Mouse (Mus musculus) megakaryocyte, adult 5-6 weeks (primary cell): ENCODE data around the gene 1700013F07Rik. TPM values are rescaled to one million over a fixed set of nuclear protein-coding genes. Genes with fewer than 3 reads are reported as not detected.
"Not testable (repeated sequence)": the region's sequence is repeated elsewhere in the genome, so short reads cannot be mapped to it uniquely, and the experiment has no call there.

Experiments
- ATAC-seq: 2 replicates; pipeline ENCODE4 v1.8.0; 2016; ENCODE audit warnings: mild to moderate bottlenecking, inconsistent platforms; ENCODE audit not compliant: poor library complexity, severe bottlenecking
- total RNA-seq, 2 experiments: library from RNA; stranded (forward) in 1 of 2; stranded (reverse) in 1 of 2; fragments of 153-499, 151-499 nt in 1 of 2; fragments of 221-1000, 200-1000 nt in 1 of 2; gene quantifications; 2 replicates each; pipeline versions ENCODE4 v1.2.3 to v1.2.4; 2015 to 2017

The 1700013F07Rik gene
- total RNA-seq, 2 experiments from 2014 or later = not detected

GRCm38 (mm10) chr3:108542299-108542698 lies 8.3 kb downstream of the 1700013F07Rik start:
- no peak for ATAC-seq

DNA sequence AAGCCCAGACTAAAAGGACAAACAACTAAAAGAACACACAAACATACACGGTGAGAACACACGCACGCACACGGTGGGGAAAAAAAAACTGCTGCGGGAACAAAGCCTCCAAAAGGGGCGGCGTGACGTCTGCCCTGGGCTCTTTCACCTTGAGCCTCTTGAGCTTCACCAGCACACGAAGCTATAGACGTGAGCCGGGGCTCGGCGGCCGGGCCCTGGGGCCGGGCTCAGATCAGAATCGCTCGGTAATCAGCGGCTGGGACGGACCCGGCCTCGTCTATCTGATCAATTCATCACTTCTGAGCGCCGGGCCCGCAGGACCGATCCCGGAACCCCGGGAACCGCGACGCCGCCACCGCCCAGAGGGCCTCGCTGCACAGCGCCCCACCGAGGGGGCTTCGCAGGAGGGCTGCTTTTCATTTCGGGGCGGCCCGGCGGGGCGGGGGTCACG lies 20.2 kb downstream of the 1700013F07Rik start:
- ATAC-seq = peak; percentile 16

- peak; percentile 99 for ATAC-seq
These were observed 20.8 kb downstream of the 1700013F07Rik start for GRCm38 (mm10) chr3:108554587-108555312.

DNA sequence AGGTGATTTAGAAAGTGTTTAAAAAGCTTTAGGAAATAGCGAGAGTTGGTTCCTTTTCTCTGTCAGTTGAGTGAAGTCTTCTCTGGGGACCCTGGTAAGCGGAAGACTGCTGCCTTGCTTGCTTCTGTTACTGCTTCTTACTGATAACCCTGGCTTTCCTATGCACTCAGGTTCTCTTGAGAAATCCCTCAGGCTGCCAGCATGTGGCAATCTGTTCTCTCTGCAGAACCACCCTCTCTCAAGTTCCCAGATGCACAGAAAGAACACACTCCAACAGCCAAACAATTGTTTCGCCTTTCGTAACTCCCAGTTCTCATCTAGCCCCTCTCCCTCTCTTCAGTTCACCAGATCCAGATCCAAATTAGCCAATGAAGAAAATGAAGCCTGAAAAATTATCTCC lies 23.9 kb downstream of the 1700013F07Rik start:
- no peak for ATAC-seq

- peak; percentile 92 for ATAC-seq
These were observed 28.3 kb downstream of the 1700013F07Rik start, which contains the start of gene Tmem167b for GRCm38 (mm10) chr3:108562133-108562730. Gene Tmem167b (minus strand): TSS chr3:108562466.

DNA sequence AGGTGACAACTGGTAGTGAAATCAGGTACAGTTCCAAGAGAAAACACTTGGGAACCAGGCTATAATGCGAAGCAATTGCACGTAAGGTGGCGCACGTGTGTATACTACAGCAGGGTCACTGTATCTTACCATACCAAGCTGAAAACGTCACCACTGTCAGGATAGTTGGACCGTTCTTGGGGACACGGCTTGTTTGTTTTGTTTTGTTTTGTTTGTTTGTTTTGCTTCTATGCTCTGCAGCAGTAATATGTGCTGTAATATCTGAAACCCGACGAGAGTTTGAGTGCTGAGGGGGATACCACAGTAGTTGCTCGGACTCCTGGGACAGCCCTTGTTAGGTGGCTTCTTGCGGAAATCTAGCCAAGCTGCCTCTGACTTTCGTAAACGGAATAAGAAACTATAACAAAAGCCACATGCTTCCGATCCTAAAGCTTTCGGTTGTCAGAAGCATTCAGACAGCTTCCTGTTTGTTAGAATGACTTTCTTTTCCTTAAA lies 28.9 kb downstream of the 1700013F07Rik start:
- ATAC-seq = peak; percentile 38

- ATAC-seq = peak; percentile 55
These were observed 29.4 kb downstream of the 1700013F07Rik start for GRCm38 (mm10) chr3:108563309-108563708.

- no peak for ATAC-seq
These were observed 34.3 kb downstream of the 1700013F07Rik start for GRCm38 (mm10) chr3:108567990-108568877.

DNA sequence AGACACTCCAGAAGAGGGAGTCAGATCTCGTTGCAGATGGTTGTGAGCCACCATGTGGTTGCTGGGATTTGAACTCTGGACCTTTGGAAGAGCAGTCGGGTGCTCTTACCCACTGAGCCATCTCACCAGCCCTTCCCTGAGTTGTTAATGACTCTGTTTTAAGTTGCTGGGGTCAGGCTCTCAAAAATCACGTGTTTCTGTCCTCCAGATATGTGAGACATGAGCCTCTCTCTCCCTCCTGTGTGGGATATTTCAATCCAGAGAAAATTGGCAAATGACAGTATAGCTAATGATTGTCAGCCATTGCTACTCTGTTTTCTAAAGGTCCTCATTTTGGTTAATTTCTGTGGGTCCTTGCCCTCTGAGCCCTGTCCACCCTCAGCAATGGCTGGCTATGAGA lies 35.7 kb downstream of the 1700013F07Rik start:
- ATAC-seq = not testable (repeated sequence)

DNA sequence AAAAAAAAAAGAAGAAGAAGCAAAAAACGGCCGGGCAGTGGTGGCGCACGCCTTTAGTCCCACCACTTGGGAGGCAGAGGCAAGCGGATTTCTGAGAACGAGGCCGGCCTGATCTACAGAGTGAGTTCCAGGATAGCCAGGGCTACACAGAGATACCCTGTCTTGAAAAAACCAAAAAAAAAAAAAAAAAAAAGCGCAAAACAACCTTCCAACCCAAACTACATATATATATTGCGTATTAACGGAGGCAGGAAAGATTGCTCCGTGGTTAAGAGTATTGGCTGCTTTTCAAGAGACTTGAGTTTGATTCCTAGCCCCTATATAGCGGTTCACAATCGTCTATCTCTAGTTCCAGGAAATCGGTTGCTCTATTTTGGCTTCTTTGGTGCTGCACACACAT lies 36.9 kb downstream of the 1700013F07Rik start:
- no peak for ATAC-seq

DNA sequence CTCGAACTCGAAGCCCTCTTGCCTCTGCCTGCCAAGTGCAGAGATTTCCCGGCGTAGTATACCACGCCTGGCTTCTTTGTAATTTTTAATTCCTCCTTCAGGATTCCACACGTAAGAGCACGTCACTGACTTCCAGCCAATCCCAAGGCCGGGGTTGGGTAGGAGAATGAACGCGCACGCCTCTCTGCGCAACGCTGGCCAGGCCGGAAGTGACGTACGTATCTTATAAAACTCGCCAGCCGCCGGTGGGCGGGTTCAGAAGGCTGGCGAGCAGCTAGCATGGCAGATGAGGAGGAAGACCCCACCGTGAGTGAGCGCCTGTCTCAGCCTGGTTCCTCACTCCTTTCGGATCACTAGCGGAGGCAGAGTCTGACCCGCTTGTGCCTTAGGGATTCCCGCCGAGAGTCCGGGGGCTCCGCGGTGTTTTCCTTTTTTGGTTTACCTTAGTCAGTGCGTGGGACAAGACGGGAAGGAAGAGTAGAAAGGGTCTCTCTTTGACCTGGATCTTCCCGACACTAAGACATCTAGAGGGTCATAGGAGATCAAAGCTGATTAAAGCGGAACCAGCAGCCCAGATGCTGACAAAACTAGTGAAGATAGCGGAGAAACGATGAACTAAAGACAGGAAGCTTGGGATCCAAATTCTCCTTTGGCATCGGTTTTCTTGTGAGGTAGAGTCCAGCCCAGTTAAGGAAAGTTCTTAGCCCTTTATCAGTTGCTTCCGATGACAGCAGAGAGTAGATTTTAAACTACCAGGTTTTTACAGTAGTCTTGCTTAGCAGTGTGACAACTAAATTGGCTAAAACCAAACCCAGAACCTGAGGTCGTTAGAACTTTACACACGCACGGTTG lies 37.7 kb downstream of the 1700013F07Rik start, which contains the start of gene Taf13:
Gene Taf13, plus strand, starts transcription at position 256 of the 852 bp plus-strand sequence.
- ATAC-seq = peak; percentile 95

GRCm38 (mm10) chr3:108572309-108573010 lies 38.5 kb downstream of the 1700013F07Rik start:
- no peak for ATAC-seq

DNA sequence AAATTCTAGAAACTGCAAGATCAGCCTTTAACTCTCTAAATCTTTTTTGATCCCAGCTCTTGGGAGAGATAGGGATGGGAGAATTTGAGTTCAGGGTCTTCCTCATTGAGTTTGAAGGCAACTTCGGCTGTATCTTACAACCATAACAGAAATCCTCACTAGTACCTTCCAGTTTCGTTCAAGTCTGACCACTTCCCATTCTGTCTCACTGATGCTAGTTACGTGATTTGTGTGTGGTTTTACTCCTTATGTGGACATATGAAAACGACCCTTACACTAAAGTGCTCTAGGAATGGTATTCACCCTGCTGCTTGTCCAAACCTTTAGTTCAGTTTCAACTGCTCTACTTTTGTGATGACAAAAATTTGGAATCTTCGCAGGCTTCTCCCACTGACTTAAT lies 40.1 kb downstream of the 1700013F07Rik start:
- ATAC-seq = peak; percentile 13; the same call in 1 of the 2 replicates

DNA sequence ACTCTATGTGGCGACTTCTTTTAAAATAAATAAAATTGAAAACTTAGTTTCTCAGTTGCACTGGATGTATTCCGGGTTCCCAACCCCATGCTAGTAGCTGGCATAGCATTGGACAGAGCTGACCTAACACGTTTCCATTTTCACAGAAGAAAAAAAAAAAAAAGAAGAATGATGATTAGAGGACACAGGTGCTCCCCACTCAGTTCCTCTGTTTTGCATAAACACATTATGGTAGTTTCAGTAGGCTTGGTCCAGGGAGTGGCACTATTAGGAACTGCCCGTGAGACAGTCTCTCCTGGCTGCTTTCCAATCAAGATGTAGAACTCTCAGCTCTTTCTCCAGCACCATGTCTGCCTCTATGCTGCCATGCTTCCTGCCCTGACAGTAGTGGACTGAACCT lies 50.6 kb downstream of the 1700013F07Rik start:
- ATAC-seq = no peak

GRCm38 (mm10) chr3:108588446-108588845 lies 54.5 kb downstream of the 1700013F07Rik start:
- no peak for ATAC-seq

DNA sequence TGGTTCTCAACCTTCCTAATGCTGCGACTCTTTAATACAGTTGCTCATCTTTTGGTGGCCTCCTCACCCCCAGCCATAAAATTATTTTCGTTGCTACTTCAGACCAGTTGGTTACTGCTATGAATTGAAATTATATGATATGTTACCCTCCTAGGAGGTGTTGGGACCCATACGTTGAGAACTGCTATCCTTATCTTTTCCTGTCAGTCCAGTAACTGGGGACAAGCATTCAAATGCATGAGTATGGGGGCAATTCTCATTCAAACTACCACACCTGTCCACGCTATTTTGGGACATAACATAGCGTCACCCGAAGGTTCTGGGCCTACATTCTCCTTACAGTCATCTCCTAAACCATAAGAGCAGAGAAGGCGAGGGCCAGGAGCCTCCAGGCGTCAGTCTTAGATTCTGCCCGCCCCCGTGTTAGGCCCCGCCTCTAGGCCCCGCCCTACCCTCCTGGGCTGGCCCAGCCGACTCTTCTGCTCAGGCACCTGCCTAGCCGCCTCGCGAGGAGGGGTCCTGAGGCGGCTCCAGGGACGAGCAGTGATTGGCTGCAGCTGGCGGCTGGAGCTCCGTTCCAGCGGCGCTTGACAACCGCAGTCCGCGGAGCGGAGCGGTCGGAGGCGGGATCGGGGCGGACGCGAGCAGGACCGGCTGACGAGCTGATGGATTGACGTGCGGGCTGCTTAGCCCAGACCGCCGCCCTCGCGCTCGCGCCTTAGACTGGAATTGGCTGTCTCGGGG lies 57.0 kb downstream of the 1700013F07Rik start, which contains the start of gene Wdr47:
Gene Wdr47, plus strand, starts transcription at position 494 of the 744 bp plus-strand sequence.
- peak; percentile 100 for ATAC-seq

DNA sequence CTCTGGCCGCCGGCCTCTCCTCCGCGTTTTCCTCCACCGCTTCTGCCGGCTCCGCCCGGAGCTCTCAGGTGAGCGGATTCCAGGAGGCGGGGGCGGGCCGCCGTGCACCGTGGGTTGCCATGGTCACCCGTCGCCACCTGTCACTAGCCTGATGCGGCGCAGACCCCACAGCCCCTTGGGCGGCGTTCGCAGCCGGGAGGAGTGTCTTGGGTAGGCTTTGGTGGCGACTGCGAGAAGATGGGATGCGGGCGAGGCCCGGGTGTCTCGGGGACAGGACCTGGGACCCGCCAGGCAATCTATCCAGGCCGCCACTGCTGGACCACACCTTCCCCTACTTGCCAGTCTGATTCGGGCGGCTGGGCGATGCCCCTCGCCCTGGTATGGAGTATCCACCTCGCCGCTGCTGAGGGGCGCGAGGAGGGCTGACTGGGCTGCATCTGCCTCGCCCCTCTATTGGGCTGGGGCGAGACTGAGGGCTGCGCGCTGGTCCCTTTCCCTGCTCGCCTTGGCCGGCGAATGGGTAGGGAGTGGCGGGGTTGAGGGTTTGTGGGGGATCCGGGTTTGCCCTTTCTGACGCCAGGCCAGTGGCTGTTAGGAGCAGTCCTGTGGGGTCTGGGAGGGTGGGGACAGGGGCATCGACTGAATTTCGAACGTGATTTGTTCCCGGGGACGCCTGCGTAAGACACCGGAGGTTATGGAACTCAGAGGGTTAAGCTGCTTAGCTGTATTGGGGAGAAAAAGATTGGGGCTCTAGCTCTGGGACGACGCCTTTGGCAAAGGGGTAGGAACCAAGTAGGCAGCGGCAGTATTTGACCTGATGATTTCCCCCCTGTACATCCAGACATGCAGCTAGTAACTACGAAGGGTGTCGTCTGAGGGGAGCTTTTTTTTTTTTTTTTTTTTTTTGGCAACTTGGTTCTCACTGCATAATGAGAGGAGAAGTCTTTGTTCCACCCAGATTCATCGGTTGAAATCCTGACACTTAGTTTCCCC lies 57.9 kb downstream of the 1700013F07Rik start:
- peak; percentile 2 for ATAC-seq
